Mouse (Mus musculus): Measurements from ENCODE around the gene Fhod1. TPM values are rescaled to one million over a fixed set of nuclear protein-coding genes. Genes with fewer than 3 reads are reported as not detected.
A peak's percentile ranks its signal among the peaks of the same experiment; 100 is the strongest.

Fhod1 gene
- polyA plus RNA-seq, 1 experiment from 2014 or later = 0.82 TPM

DNA sequence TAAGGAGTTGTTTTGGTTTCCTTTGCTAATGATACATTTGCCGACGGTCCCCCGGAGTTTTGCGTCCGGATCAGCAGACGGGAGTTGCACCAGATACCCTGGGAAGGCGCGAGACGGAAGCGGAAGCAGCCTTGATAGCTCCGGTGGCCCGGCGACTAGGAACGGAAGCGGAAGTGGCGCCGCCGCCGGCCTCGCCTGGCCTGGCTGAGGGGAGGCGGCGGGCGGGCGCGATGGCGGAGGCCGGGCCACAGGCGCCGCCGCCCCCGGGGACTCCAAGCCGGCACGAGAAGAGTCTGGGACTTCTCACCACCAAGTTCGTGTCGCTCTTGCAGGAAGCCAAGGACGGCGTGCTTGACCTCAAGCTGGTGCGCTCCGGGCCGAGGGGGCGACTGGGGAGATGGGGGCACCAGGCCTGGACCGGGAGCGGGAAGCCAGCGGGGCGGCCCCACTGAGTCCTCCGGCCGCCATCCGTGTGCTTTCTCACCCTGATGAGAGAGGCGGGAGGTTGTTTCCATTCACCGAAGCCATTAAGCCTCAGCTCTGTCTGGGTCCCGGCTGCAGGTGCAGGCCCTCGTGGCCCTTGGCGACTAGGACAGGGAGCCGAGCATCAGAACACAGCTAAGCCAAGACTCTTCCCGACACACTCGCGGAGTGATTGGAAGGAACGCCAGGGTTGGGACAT is 50.1 kb downstream of the Fhod1 start, which contains the start of gene E2f4:
Gene E2f4 (plus strand): TSS at position 153 of the 682 bp plus-strand sequence.
- peak; percentile 81 for ATAC-seq
- peaks cover 40% of the 10 kb centered on the region for H3K4me1 ChIP-seq (ENCODE audit: insufficient read depth)
- WGBS (ENCODE audit: insufficient replicate concordance) = under 1% methylated on average over 58 of the region's 58 CpGs

DNA sequence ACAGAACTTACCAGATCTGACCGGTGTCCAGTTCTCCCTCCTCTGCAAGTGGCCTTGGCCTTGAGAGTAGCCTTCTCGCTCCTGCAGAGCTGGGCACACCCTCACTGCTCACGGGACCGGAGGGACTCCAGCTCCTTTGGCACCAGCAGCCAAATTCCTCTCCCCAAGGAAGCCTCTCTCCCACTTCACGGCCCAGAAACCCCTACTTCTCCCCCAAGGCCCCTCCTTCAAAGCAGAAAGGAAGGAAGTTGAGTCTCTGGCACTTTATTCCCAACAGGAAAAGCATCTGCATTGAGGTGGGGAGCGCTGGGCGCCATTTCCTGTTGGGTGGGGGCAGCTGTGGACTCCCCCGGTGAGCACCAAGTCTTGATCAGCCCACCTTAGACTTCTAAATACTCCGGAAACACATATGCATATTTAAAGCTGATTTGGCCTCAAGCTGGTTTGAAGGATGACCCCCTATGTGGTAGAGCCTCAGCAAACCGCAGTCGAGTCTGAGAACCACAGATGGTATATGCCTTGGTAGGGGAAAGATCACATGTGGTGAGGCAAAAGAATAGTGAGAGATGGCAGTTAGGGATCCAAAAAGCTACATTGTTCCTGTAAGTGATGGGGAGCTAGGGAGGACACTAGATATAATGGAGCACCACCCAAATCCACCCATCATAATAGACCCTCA is 51.7 kb downstream of the Fhod1 start, which contains the start of gene Exoc3l:
Gene Exoc3l (minus strand): TSS at position 207 of the 679 bp plus-strand sequence.
- no peak within 1 kb of the TSS; the same call in 1 of the 2 replicates for H3K9ac ChIP-seq (replicated peaks)
- peak within 1 kb of the TSS; percentile 84 for H3K27ac ChIP-seq (ENCODE audit: low read depth)
- ATAC-seq (no peak), DNase-seq (no peak)
- TF ChIP-seq CTCF (IDR thresholded peaks at IDR 0.05; ENCODE audit: low read depth) = no peak
- no peak for TF ChIP-seq EP300 (IDR thresholded peaks at IDR 0.05; ENCODE audit: low read depth)
- no peaks in the 10 kb centered on the region for H3K9me3 ChIP-seq (ENCODE audit: low read length)
- peak within 1 kb of the TSS; percentile 94 for H3K4me3 ChIP-seq (ENCODE audit: low read depth, low read length)
- peaks cover 32% of the 10 kb centered on the region for H3K4me1 ChIP-seq (ENCODE audit: insufficient read depth)
- peak within 1 kb of the TSS; percentile 90 for H3K4me2 ChIP-seq (ENCODE audit: low read depth, low read length)
- 36% methylated on average over 11 of the region's 11 CpGs for WGBS (ENCODE audit: insufficient replicate concordance)
- peaks cover 22% of the 10 kb centered on the region for H3K36me3 ChIP-seq (replicated peaks; ENCODE audit: insufficient read depth, low read length)
- no peaks in the 10 kb centered on the region for H3K27me3 ChIP-seq (ENCODE audit: insufficient read depth, low read length)

More for the DNA sequence above, 50.1 kb downstream of the Fhod1 start, which contains the start of gene E2f4:
- DNase-seq = peak; percentile 95
- peak within 1 kb of the TSS; percentile 94 for H3K4me3 ChIP-seq (ENCODE audit: low read depth, low read length)
- H3K4me2 ChIP-seq (ENCODE audit: low read depth, low read length) = peak within 1 kb of the TSS; percentile 90
- no peaks in the 10 kb centered on the region for H3K27me3 ChIP-seq (ENCODE audit: insufficient read depth, low read length)
- H3K36me3 ChIP-seq (replicated peaks; ENCODE audit: insufficient read depth, low read length) = peaks cover 37% of the 10 kb centered on the region
- H3K9me3 ChIP-seq (ENCODE audit: low read length) = no peaks in the 10 kb centered on the region
- H3K9ac ChIP-seq (replicated peaks) = peak within 1 kb of the TSS; percentile 97
- H3K27ac ChIP-seq (ENCODE audit: low read depth) = peak within 1 kb of the TSS; percentile 84
- 0 out of 2 replicates have a peak, but pooled peaks have one; percentile 1 for TF ChIP-seq CTCF (IDR thresholded peaks at IDR 0.05; ENCODE audit: low read depth)
- no peak for TF ChIP-seq EP300 (IDR thresholded peaks at IDR 0.05; ENCODE audit: low read depth)

DNA sequence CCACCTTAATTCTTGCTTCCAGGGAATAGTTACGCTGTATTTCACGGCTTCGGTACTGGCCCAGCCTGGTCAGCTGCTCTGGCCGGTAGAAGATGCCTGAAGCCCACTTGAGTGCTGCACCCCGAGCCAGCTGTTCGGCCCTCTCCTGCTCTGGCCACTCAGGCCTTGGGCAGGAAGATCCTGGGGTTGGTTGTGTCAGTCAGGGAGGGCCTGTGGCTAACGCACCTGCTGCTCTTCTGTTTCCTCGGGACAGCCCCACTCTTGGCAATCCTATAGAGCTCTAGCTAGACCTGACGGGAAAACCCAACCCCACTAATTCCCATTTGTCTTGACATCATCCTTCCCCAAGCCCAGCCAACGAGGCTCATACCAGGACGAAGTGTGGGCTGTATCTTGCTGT is 52.5 kb downstream of the Fhod1 start:
- no peak for DNase-seq
- Histone ChIP-seq H3K9ac (replicated peaks) (no peak overlapping the region; the same call in 1 of the 2 replicates), H3K9me3 (ENCODE audit: low read length) (no peaks in the 10 kb centered on the region), H3K4me3 (ENCODE audit: low read depth, low read length) (peak overlapping the region; percentile 16; the same call in 1 of the 2 replicates), H3K4me2 (ENCODE audit: low read depth, low read length) (peak overlapping the region; percentile 34), H3K27me3 (ENCODE audit: insufficient read depth, low read length) (peaks cover 5% of the 10 kb centered on the region), H3K36me3 (replicated peaks; ENCODE audit: insufficient read depth, low read length) (peaks cover 14% of the 10 kb centered on the region), H3K4me1 (ENCODE audit: insufficient read depth) (peaks cover 37% of the 10 kb centered on the region), H3K27ac (ENCODE audit: low read depth) (peak overlapping the region; percentile 37; the same call in 1 of the 2 replicates)
- ATAC-seq = no peak
- WGBS (ENCODE audit: insufficient replicate concordance) = 65% methylated on average over 11 of the region's 11 CpGs
- TF ChIP-seq CTCF (IDR thresholded peaks at IDR 0.05; ENCODE audit: low read depth) (no peak), EP300 (IDR thresholded peaks at IDR 0.05; ENCODE audit: low read depth) (no peak)

DNA sequence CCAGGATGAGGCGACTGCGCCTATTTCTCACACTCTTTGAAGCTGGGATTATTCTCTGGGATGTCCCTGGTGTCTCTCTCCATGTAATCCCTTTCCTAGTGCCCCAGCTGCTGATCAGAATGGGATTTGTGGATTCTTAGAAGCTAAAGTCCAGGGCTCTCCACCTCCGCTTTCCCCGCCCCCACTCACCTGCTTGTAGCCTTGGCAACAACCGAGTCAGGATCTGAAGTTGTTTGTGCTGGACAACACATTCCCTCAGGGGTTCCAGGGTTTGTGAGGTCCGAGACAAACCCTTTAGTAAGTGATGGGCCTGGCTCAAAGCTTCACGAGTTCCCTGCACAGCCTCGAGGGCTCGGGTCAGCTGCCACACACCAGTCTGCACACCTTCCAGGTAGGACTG is 53.0 kb downstream of the Fhod1 start:
- no peak for DNase-seq
- Histone ChIP-seq H3K4me2 (ENCODE audit: low read depth, low read length) (peak overlapping the region; percentile 34), H3K9ac (replicated peaks) (no peak overlapping the region), H3K27me3 (ENCODE audit: insufficient read depth, low read length) (peaks cover 10% of the 10 kb centered on the region), H3K36me3 (replicated peaks; ENCODE audit: insufficient read depth, low read length) (peaks cover 9% of the 10 kb centered on the region), H3K4me3 (ENCODE audit: low read depth, low read length) (no peak overlapping the region), H3K9me3 (ENCODE audit: low read length) (no peaks in the 10 kb centered on the region), H3K27ac (ENCODE audit: low read depth) (no peak overlapping the region), H3K4me1 (ENCODE audit: insufficient read depth) (peaks cover 41% of the 10 kb centered on the region)
- TF ChIP-seq EP300 (IDR thresholded peaks at IDR 0.05; ENCODE audit: low read depth) (no peak), CTCF (IDR thresholded peaks at IDR 0.05; ENCODE audit: low read depth) (no peak)
- ATAC-seq = no peak
- 72% methylated on average over 9 of the region's 9 CpGs for WGBS (ENCODE audit: insufficient replicate concordance)

DNA sequence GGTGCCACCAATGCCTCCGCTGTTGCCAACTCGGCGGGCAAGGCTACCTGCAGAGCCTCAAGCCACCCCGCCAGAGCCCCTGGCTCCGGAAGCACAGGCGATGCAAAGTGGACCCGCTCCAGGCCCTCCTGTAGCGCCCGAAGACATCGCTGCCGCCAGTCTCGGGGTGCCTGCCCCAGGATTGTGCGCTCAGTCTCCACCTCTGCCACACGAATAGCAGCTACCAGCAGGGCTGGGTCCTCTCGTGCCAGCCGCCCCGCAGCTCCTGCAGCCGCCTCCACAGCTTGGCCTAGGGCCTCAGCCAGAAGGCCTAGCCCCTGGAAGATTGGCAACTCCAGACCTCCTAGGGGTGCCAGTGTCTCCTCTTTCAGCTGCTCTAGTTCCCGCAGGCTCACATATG is 54.3 kb downstream of the Fhod1 start:
- TF ChIP-seq CTCF (IDR thresholded peaks at IDR 0.05; ENCODE audit: low read depth) (no peak), EP300 (IDR thresholded peaks at IDR 0.05; ENCODE audit: low read depth) (no peak)
- 67% methylated on average over 19 of the region's 19 CpGs for WGBS (ENCODE audit: insufficient replicate concordance)
- DNase-seq (no peak), ATAC-seq (no peak)
- H3K9ac ChIP-seq (replicated peaks) = no peak overlapping the region
- H3K36me3 ChIP-seq (replicated peaks; ENCODE audit: insufficient read depth, low read length) = no peaks in the 10 kb centered on the region; the same call in 1 of the 2 replicates
- peaks cover 11% of the 10 kb centered on the region for H3K27me3 ChIP-seq (ENCODE audit: insufficient read depth, low read length)
- no peak overlapping the region for H3K27ac ChIP-seq (ENCODE audit: low read depth)
- H3K4me1 ChIP-seq (ENCODE audit: insufficient read depth) = peaks cover 39% of the 10 kb centered on the region
- no peak overlapping the region for H3K4me3 ChIP-seq (ENCODE audit: low read depth, low read length)
- H3K4me2 ChIP-seq (ENCODE audit: low read depth, low read length) = no peak overlapping the region
- no peaks in the 10 kb centered on the region for H3K9me3 ChIP-seq (ENCODE audit: low read length)

DNA sequence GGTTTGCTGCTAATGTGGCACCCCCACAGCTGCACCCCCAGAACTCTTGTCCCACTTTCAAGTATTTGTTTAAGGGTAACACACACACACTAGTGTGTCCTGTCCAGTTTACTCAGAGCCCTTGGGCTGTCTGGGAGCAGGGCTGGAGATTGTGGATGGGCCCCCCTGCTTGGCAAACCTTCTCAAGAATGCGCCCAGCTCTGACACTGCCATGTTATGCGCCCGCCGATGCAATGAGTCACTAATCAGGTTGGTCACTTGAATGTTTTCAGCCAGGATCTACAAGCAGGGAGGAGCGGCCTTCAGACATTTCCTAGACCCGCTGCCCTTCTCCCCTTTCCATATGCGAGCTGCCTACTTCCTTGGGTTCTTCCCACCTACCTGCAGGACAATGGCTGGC is 55.3 kb downstream of the Fhod1 start:
- DNase-seq (no peak), ATAC-seq (no peak)
- Histone ChIP-seq H3K27me3 (ENCODE audit: insufficient read depth, low read length) (peaks cover 11% of the 10 kb centered on the region), H3K36me3 (replicated peaks; ENCODE audit: insufficient read depth, low read length) (no peaks in the 10 kb centered on the region), H3K9me3 (ENCODE audit: low read length) (no peaks in the 10 kb centered on the region), H3K27ac (ENCODE audit: low read depth) (no peak overlapping the region), H3K4me3 (ENCODE audit: low read depth, low read length) (no peak overlapping the region), H3K4me2 (ENCODE audit: low read depth, low read length) (no peak overlapping the region), H3K4me1 (ENCODE audit: insufficient read depth) (peaks cover 36% of the 10 kb centered on the region), H3K9ac (replicated peaks) (no peak overlapping the region)
- WGBS (ENCODE audit: insufficient replicate concordance) = 71% methylated on average over 7 of the region's 7 CpGs
- TF ChIP-seq EP300 (IDR thresholded peaks at IDR 0.05; ENCODE audit: low read depth) (no peak), CTCF (IDR thresholded peaks at IDR 0.05; ENCODE audit: low read depth) (no peak)

Measured in liver, postnatal 0 days (tissue).